Mouse (Mus musculus): ENCODE measurements around the gene Efl1.
"Not testable (repeated sequence)": the region's sequence is repeated elsewhere in the genome, so short reads cannot be mapped to it uniquely, and the experiment has no call there.

Gene Efl1

GRCm38 (mm10) chr7:82764951-82765350 is 116.5 kb downstream of the Efl1 start:
- DNase-seq (ENCODE audit: low spot score) = no peak

- no peak for DNase-seq (ENCODE audit: low spot score)
These were observed 118.2 kb downstream of the Efl1 start for GRCm38 (mm10) chr7:82766623-82767022.

GRCm38 (mm10) chr7:82770207-82770606 is 121.8 kb downstream of the Efl1 start:
- DNase-seq (ENCODE audit: low spot score) = no peak

- not testable (repeated sequence) for DNase-seq (ENCODE audit: low spot score)
These were observed 122.7 kb downstream of the Efl1 start for GRCm38 (mm10) chr7:82770957-82771660.

- DNase-seq (ENCODE audit: low spot score) = not testable (repeated sequence)
These were observed 123.2 kb downstream of the Efl1 start for GRCm38 (mm10) chr7:82771661-82772021.

- no peak for DNase-seq (ENCODE audit: low spot score)
These were observed 124.1 kb downstream of the Efl1 start for GRCm38 (mm10) chr7:82772481-82772880.

GRCm38 (mm10) chr7:82773150-82773549 is 124.7 kb downstream of the Efl1 start:
- DNase-seq (ENCODE audit: low spot score) = no peak

- no peak for DNase-seq (ENCODE audit: low spot score)
These were observed 125.5 kb downstream of the Efl1 start for GRCm38 (mm10) chr7:82773884-82774283.

GRCm38 (mm10) chr7:82775090-82775489 is 126.7 kb downstream of the Efl1 start:
- no peak for DNase-seq (ENCODE audit: low spot score)

- DNase-seq (ENCODE audit: low spot score) = no peak
These were observed 134.7 kb downstream of the Efl1 start for GRCm38 (mm10) chr7:82783071-82783470.

GRCm38 (mm10) chr7:82783693-82784092 is 135.3 kb downstream of the Efl1 start:
- no peak for DNase-seq (ENCODE audit: low spot score)

- no peak for DNase-seq (ENCODE audit: low spot score)
These were observed 137.0 kb downstream of the Efl1 start for GRCm38 (mm10) chr7:82785335-82785934.

- DNase-seq (ENCODE audit: low spot score) = no peak
These were observed 137.7 kb downstream of the Efl1 start for GRCm38 (mm10) chr7:82785970-82786647.

GRCm38 (mm10) chr7:82792644-82793043 is 144.2 kb downstream of the Efl1 start:
- no peak for DNase-seq (ENCODE audit: low spot score)

GRCm38 (mm10) chr7:82793111-82793510 is 144.7 kb downstream of the Efl1 start:
- DNase-seq (ENCODE audit: low spot score) = no peak

- DNase-seq (ENCODE audit: low spot score) = no peak
These were observed 146.1 kb downstream of the Efl1 start for GRCm38 (mm10) chr7:82794542-82794941.

- DNase-seq (ENCODE audit: low spot score) = no peak
These were observed 153.8 kb downstream of the Efl1 start for GRCm38 (mm10) chr7:82802206-82802605.

- no peak for DNase-seq (ENCODE audit: low spot score)
These were observed 159.8 kb downstream of the Efl1 start for GRCm38 (mm10) chr7:82808257-82808656.

GRCm38 (mm10) chr7:82809126-82809525 is 160.7 kb downstream of the Efl1 start:
- DNase-seq (ENCODE audit: low spot score) = no peak

- DNase-seq (ENCODE audit: low spot score) = no peak
These were observed 162.4 kb downstream of the Efl1 start for GRCm38 (mm10) chr7:82810799-82811139.

- DNase-seq (ENCODE audit: low spot score) = no peak
These were observed 162.9 kb downstream of the Efl1 start for GRCm38 (mm10) chr7:82811140-82811851.
